Mouse (Mus musculus): ENCODE data around the gene Plod3.

- no peak for TF ChIP-seq POLR2A (IDR thresholded peaks at IDR 0.05; ENCODE audit: borderline replicate concordance, insufficient read depth, low read length)
- TF ChIP-seq CTCF (IDR thresholded peaks at IDR 0.05; ENCODE audit: borderline replicate concordance, insufficient read depth, low read depth, low read length): no peak
These were observed 45.8 kb upstream of the Plod3 start for GRCm38 (mm10) chr5:136940845-136941560.
